Mouse (Mus musculus): ENCODE measurements around the gene Dlg2.
A peak's percentile ranks its signal among the peaks of the same experiment; 100 is the strongest.

The Dlg2 gene

DNA sequence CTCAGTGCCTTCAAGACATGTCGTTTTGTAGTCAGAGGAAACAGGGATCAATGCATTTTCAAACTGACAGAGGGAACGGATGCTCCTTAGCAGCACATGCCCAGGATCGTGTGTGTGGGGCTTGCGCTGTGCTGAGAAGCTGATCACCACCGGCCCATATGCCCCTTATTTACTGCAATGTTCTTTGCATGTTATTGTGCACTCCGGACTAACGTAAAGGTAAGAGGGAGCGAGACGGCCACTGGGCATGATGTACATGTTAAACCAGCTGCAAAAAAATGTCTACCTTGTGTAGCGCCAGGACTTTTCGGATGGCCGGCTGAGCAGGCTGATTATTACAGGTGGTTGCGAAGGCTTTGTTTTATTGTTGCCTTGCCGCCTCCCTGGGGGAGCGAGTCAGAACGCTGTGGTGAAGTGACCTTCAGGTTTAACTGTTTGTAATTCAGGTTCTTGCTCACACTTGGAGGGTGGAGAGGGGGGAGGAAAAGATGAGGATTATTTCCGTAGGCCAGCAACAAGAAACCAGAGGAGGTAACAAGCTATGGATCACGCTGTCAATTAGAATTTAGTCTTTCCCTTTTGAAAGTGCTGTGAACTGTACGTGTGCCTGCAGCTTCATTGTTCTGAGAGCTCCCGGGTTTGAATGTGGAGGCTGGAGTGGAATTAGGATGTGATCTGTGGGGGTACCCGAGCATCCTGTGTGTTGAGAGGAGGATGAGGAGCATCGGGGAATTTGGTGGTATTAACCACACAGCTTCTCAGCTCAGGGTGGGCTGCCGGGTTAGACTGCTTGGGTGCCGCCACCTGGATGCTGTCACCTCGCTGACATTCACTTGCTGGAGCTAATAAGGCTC lies 614.6 kb downstream of the Dlg2 start:
- DNase-seq: no peak

DNA sequence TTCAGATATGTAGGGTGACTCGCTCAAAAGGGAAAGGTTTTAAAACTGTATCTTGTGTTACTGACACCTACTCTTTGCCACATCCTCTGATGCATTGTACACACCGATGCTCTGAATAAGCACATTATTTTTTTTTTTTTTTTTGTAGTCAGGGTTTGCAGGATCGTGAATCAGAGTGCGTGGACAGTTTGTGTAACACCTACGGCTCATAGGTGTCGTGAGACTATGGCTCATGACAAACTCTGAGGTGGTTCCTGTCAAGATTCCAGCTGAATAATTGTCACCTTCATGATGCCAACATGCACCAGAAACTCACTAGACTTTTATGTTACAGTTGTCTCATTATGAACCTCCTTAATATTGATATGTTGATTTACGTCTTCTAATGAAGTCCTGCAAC lies 620.0 kb downstream of the Dlg2 start:
- DNase-seq: no peak

- no peak for DNase-seq
Observed at GRCm38 (mm10) chr7:91098521-91098920, 622.0 kb downstream of the Dlg2 start.

DNA sequence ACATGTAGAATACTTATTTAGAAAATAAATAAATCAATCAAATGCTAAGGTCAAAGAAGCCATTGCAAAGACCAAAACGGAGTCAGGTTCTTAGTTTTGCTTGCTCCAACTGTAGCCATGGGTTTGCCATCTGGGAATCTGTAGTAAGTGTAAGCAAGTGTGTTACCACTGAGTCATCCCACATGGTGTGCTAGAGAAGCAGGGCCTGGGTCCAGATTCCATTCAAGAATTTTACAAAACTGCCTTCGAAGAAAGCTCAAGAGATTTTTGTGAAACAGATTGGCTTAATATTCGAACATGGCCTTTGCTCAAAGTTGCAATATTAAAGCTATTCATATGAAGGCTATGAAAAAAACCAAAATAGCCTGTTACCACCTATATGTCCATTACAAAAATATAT lies 633.1 kb downstream of the Dlg2 start:
- DNase-seq: no peak

- no peak for DNase-seq
Observed at GRCm38 (mm10) chr7:91132128-91132527, 655.7 kb downstream of the Dlg2 start.

GRCm38 (mm10) chr7:91154096-91154495 lies 677.6 kb downstream of the Dlg2 start:
- no peak for DNase-seq

DNA sequence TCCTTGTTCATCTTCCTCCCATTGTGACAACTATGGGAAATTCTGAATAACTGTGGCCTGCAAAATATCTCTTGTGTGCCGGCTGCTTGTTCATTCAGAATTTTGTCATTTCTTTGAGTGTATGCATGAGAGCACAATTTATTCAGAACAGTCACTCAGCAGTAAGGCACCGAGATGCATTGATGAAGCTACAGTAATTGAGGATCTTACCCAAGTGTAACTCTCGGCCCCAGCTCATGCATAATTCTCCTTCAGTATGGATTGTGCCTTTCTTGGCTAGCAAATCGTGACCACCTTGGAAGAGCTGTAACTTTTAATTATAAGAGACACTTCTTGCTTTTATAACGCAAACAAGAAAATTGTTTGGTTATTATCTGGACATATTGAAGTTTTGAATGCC lies 682.7 kb downstream of the Dlg2 start:
- DNase-seq: no peak

- no peak for DNase-seq
Observed at GRCm38 (mm10) chr7:91161643-91162175, 685.2 kb downstream of the Dlg2 start.

DNA sequence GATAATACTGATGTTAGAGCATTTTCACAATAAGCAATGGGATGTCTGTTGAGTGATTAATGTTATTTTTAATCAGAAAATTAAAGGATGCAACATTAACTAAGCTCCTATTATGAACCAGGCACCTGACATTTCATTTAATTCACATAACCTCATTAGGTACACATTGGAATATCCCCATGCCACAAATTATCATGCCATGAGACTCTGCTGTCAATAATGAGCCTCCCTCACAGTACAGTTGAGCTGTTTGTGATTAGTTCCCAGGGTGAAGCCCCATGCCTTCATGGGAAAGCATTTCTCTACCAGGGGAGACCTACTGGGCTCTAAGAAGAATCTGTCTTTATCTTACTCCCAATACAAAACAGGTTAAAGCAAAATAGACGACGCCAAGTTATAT lies 697.1 kb downstream of the Dlg2 start:
- no peak for DNase-seq

DNA sequence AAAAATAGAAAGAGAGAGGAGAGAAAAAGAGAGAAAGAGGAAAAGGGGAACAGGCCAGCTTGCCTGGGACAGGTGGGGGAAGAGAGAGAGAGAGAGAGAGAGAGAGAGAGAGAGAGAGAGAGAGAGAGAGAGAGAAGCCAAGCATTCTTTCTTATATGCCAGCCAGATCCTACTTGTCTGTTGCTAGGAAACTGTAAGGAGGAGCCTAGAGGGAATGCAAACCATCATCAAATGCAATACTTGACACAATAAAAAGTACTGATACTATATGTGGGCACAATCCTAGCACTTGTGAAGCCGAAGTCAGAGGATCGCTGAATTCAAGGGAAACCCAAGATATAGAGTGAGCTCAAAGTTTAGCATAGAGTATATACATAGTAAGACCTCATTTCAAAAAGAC lies 711.7 kb downstream of the Dlg2 start:
- DNase-seq: no peak

DNA sequence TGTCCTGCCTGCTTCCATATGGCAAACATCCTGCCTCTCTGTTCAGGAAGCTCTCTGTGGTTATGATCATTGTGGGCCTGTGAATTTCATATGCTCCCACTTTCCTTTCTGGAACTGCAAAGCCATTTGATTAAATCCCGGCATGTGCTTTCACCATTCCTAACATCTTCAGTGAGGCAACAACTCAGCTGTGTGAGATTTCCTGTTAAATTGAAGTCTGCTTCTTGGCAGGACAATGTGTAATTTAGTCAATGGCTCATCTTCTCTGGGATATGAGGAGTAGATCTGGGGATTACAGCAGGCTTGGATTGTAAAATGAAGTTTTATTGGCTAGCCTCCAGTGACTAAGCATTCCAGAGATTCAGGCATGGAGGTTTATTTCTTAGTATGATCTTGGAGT lies 722.9 kb downstream of the Dlg2 start:
- no peak for DNase-seq

- no peak for DNase-seq
Observed at GRCm38 (mm10) chr7:91208083-91208852, 731.8 kb downstream of the Dlg2 start.

DNA sequence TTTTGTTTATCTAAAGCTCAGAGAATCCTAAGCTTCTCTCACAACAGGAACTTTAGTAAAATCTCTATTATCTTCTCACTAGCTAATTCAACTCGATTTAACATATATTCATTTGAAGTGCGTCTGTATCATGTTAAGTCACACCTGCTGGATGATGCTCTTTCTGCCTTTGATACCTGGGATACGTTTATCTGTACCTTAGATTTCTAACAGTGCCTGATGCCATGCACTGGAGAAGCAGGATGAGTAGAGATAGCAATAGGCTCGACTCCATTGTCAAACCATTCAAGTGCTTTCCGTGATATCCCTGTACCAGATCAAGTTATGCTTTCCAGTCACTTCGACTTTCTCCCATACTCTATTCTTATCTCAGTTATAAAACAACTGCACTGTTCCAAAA lies 732.5 kb downstream of the Dlg2 start:
- no peak for DNase-seq

- DNase-seq: no peak
Observed at GRCm38 (mm10) chr7:91212236-91212635, 735.8 kb downstream of the Dlg2 start.

GRCm38 (mm10) chr7:91214921-91215320 lies 738.4 kb downstream of the Dlg2 start:
- no peak for DNase-seq

DNA sequence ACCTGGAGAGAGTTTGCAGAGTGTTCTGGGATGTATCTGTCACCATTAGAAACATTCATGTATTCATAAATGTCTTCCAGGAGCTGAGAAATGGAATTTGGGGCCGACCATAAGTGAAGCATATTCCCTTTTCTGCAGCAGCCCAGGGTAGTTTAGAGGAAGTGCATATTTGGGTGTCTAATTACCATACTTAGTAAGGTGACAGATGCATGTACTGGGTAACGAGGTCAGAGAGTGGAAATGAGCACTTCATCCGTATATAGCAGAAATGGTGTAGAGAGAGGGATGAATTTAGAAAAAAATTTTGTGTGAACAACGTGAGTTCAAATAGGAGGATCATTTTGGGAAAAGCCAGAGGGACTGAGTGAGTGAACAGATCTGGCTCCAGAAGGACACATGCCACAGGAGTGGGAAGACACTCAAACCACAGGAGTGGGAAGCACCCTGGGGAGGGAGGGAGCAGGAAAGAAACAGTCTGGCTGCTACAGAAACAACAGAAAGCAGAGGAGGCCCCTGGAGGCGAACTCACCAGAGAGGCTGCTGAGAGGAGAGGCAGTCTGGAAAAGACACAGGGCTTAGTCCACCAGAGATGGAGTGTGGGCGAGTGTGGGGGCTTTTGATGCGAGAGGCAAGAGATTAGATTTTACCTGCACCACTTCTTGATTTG lies 742.0 kb downstream of the Dlg2 start:
- DNase-seq: no peak

- DNase-seq: peak; percentile 37
Observed at GRCm38 (mm10) chr7:91226442-91226841, 750.0 kb downstream of the Dlg2 start.

- no peak for DNase-seq
Observed at GRCm38 (mm10) chr7:91241718-91242117, 765.2 kb downstream of the Dlg2 start.

GRCm38 (mm10) chr7:91261672-91262030 lies 785.2 kb downstream of the Dlg2 start:
- DNase-seq: no peak

DNA sequence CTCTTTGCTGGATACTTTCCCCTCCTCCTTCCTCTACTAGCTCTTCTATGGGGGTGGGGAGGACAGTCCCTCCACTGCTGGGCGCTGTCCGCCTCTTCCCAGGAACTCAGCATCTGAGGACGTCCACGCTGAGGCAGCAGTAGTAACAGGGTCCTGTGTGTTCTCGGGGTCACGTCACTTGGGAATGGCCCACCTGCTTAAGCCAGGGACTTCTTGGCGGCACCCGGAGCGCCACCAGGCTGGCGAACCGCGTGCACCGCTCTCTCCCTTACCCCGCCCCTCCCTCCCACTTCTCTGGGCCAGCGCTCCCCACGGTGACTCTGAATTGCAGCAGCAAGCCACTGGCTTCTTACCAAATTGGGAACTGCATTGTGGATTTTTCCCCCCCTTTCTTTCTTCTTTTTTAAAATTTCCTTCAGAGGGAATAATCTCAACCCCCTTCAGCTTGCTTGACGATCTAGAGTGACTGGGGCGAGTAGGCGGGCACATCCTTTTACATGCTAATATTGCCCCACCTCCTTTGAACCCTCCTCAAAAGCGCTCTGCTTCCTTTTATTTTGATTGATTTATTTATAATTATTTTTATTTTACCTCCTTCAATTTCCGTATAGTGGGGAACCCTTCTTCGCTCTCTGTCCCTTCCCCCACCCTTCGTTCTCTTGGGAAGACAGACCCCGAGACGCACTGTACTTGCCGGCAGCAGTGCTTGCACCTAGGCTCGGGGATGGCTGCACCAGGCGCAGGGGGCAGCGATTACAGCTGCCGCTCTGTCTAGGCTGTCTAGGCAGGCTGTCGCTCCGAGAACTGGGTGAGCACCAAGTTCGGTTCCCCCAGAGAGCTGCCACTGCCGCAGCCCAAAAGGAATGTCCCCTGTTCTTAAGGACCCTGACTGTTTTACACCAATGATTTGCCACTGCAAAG lies 785.8 kb downstream of the Dlg2 start:
- DNase-seq: peak; percentile 57

- no peak for DNase-seq
Observed at GRCm38 (mm10) chr7:91262998-91263397, 786.5 kb downstream of the Dlg2 start.

DNA sequence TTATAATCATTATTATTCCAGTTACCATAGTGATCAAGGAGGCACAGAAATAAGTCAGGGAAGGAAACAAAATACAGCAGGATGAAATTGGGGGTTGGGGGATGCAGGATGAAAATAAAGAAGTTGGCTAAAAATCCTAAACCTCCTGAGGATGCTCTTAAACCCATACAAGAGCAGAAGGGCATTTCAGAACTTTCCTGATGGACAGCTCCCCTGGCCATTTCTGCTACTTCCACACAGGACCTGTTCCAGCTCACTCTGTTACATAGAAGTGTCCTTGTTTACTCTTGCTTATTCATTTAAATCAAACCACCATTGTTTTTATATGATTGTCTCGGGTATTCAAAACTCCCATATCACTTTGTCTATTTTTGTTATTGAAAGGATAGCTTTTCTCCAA lies 791.3 kb downstream of the Dlg2 start:
- no peak for DNase-seq

Measured in cerebellum, adult 11-12 months (tissue).